Mouse (Mus musculus) ES-E14 (cell line): ENCODE results near the gene B230217C12Rik.

Experiments
- CHD2 ChIP-seq: IDR thresholded peaks from 2 replicates; pipeline ENCODE4 v1.6.1; 2014; ENCODE audit warnings: mild to moderate bottlenecking, low read depth, low read length, inconsistent platforms
- HCFC1 ChIP-seq: IDR thresholded peaks from 2 replicates; pipeline ENCODE4 v1.6.1; 2012; ENCODE audit warnings: low read length, inconsistent platforms, borderline replicate concordance; ENCODE audit not compliant: insufficient read depth
- MAFK ChIP-seq: IDR thresholded peaks from 2 replicates; pipeline ENCODE4 v1.6.1; 2014; ENCODE audit warnings: mild to moderate bottlenecking, low read depth, low read length, inconsistent platforms; ENCODE audit not compliant: insufficient read depth
- ZC3H11A ChIP-seq: IDR thresholded peaks from 2 replicates; pipeline ENCODE4 v1.6.1; 2012; ENCODE audit warnings: low read depth, mild to moderate bottlenecking, inconsistent platforms, low read length, borderline replicate concordance
- ZNF384 ChIP-seq: IDR thresholded peaks from 2 replicates; pipeline ENCODE4 v1.6.1; 2012; ENCODE audit warnings: low read depth, low read length, inconsistent platforms

DNA sequence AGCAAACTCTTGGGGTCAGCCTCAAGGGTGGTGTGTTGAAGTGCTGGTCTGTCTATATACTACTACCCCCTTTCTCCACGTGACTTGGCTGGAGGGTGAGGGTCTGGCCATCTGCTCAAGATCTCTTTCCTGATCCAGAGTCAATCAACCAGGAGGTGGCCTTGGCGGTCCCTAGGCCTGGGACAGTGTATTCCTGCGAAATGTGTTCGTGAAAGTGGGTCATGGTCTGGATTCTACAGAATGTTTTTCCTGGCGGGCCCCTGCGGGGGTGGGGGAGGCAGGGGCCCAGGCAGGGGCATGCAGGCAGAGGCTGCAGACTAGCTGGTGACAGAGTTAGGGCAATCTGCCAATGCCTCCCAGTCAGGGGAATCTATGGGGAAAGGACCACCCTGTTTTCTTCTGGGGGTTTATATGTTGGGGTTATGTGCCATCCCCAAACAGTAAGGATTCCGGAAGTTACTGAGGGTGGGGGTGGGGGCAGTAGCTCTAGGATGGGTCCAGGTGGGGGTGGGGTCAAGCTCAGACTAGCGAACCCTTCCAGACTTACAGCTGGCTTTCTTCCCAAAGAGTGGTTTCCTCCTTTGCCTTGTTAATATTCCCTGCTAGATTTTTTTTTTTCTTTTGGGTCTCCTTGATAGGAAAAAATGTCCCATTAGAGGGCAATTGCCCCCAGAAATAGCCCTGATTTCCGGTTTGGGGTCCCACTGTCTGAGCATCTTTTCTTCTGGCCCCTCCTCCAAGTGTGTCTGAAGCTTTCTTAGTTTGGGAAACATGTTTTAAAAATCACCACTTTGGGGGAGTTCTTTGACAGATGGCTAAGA lies 35.5 kb upstream of the B230217C12Rik start:
- TF ChIP-seq ZC3H11A (no peak), HCFC1 (no peak), ZNF384 (no peak), CHD2 (no peak), MAFK (no peak)
